Mouse (Mus musculus) liver, postnatal 0 days (tissue): ENCODE measurements around the gene Pym1. TPM values are rescaled to one million over a fixed set of nuclear protein-coding genes. Genes with fewer than 3 reads are reported as not detected.

ENCODE experiments used
- ATAC-seq: fragments of 200-750 bp; cut with Nextera tagmentation; 2 replicates; pipeline ENCODE4 v1.8.0; 2017; ENCODE audit warnings: mild to moderate bottlenecking, moderate library complexity
- DNase-seq: peaks from one replicate; pipeline ENCODE4 v3.0.0-alpha.2; 2016
- H3K27ac ChIP-seq: fragments of 300-500 bp; sonication (generic); 2 replicates; pipeline ENCODE4 v1.5.1; 2014; ENCODE audit warnings: antibody characterized with exemption, moderate library complexity, mild to moderate bottlenecking, low read depth
- H3K27me3 ChIP-seq: fragments of 300-500 bp; sonication (generic); 2 replicates; pipeline ENCODE4 v1.6.1; 2014; ENCODE audit warnings: low read length, control low read depth, mixed read lengths; ENCODE audit not compliant: insufficient read depth
- H3K36me3 ChIP-seq: fragments of 300-500 bp; sonication (generic); replicated peaks from 2 replicates; pipeline ENCODE4 v1.6.1; 2014; ENCODE audit warnings: mild to moderate bottlenecking, control low read depth, low read length, moderate library complexity, mixed read lengths; ENCODE audit not compliant: insufficient read depth
- H3K4me1 ChIP-seq: fragments of 300-500 bp; sonication (generic); 2 replicates; pipeline ENCODE4 v1.6.1; 2014; ENCODE audit warnings: antibody characterized with exemption, mild to moderate bottlenecking, control low read depth; ENCODE audit not compliant: insufficient read depth
- H3K4me2 ChIP-seq: fragments of 300-500 bp; sonication (generic); 2 replicates; pipeline ENCODE4 v1.6.1; 2014; ENCODE audit warnings: low read depth, mild to moderate bottlenecking, low read length, moderate library complexity, mixed read lengths
- H3K4me3 ChIP-seq: fragments of 300-500 bp; sonication (generic); 2 replicates; pipeline ENCODE4 v1.5.1; 2014; ENCODE audit warnings: low read depth, low read length
- H3K9ac ChIP-seq: fragments of 300-500 bp; sonication (generic); replicated peaks from 2 replicates; pipeline ENCODE4 v1.6.1; 2014; ENCODE audit warnings: mild to moderate bottlenecking, moderate library complexity
- H3K9me3 ChIP-seq: fragments of 300-500 bp; sonication (generic); 2 replicates; pipeline ENCODE4 v1.6.1; 2016; ENCODE audit warnings: mild to moderate bottlenecking, control low read depth, low read length, mixed read lengths
- CTCF ChIP-seq: sonication (generic); IDR thresholded peaks from 2 replicates; pipeline ENCODE4 v1.5.1; 2016; ENCODE audit warnings: antibody characterized with exemption, low read depth
- EP300 ChIP-seq: IDR thresholded peaks from 2 replicates; pipeline ENCODE4 v1.6.1; 2016; ENCODE audit warnings: antibody characterized with exemption, low read depth, mild to moderate bottlenecking
- WGBS: fragments of 180-500 bp; shearing (Covaris S2); extraction: QIAGEN DNeasy Blood & Tissue Kit; methylation state at CpG from one replicate; pipeline ENCODE4 v1.1.7; 2014; ENCODE audit not compliant: insufficient replicate concordance; 5-methylcytosine and 5-hydroxymethylcytosine counted together
- polyA plus RNA-seq: library from polyadenylated mRNA; unstranded; fragments of >200 nt; fragmentation: Nextera tagmentation; extraction: Ambion mirVana; gene quantifications from 2 replicates; pipeline ENCODE4 v1.2.1, GENCODE M21; 2015

The Pym1 gene
- polyA plus RNA-seq, 1 experiment from 2014 or later: 14.9 TPM

- ATAC-seq (peak; percentile 60; the same call in 1 of the 2 replicates), DNase-seq (peak; percentile 77)
- Histone ChIP-seq H3K27me3 (no peaks in the 10 kb centered on the region), H3K27ac (no peak overlapping the region), H3K9ac (no peak overlapping the region), H3K4me2 (no peak overlapping the region), H3K4me1 (no peaks in the 10 kb centered on the region), H3K4me3 (no peak overlapping the region), H3K36me3 (peaks cover 10% of the 10 kb centered on the region; the same call in 1 of the 2 replicates), H3K9me3 (0 out of 2 replicates have a peak, but pooled peaks cover 2% of the 10 kb centered on the region)
- 24% methylated on average over 10 of the region's 10 CpGs for WGBS
- TF ChIP-seq CTCF: peak; percentile 85
- TF ChIP-seq EP300: no peak
Observed at GRCm38 (mm10) chr10:128731002-128731433, 16.7 kb upstream of the Pym1 start.

DNA sequence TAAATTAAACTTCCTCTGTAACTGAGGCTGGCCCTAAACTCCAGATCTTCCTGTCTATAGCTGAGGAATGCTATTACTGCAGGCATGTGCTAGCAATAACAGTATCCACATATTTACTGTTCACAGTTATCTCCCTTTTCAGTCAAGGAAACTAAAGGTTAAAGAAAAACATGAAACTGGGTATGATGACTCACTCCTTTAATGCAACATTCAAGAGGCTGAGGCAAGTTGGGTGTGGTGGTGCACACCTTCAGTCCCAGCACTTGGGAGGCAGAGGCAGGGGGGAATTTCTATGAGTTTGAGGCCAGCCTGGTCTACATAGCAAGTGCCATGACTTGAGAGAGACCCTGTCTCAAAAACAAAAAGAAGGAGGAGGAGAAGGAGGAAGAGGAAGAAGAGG, 15.7 kb upstream of the Pym1 start:
- Histone ChIP-seq H3K36me3 (peaks cover 13% of the 10 kb centered on the region; the same call in 1 of the 2 replicates), H3K4me2 (no peak overlapping the region), H3K4me3 (no peak overlapping the region), H3K4me1 (no peaks in the 10 kb centered on the region), H3K9me3 (0 out of 2 replicates have a peak, but pooled peaks cover 2% of the 10 kb centered on the region), H3K9ac (no peak overlapping the region), H3K27ac (no peak overlapping the region), H3K27me3 (no peaks in the 10 kb centered on the region)
- DNase-seq (no peak), ATAC-seq (no peak)
- TF ChIP-seq CTCF: no peak
- TF ChIP-seq EP300: no peak

DNA sequence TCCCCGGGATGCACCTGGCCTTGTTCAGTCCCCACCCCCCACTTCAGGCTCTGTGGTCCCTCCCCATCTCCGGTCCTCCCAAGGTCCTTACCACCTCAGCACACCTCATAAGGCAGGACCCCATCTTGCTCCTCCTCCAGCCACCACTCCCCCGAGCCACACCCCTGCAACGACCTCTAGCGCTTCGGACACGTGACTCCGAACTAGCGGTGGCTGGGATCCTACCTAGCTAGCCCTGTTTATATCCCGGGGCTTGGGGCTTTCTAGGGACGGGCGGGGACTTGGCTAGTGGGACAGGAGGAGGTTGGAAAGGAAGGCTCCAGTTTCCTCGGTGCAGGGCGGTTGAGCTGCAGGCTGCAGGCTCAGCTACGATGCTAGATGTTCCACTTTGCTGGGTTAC, 10.3 kb upstream of the Pym1 start:
- H3K4me1 ChIP-seq: peaks cover 6% of the 10 kb centered on the region; the same call in 1 of the 2 replicates
- H3K4me2 ChIP-seq: peak overlapping the region; percentile 46
- peak; percentile 38; the same call in 1 of the 2 replicates for ATAC-seq
- H3K9ac ChIP-seq: no peak overlapping the region
- DNase-seq: peak; percentile 26
- WGBS: 19% methylated on average over 14 of the region's 15 CpGs
- peaks cover 9% of the 10 kb centered on the region; the same call in 1 of the 2 replicates for H3K36me3 ChIP-seq
- H3K9me3 ChIP-seq: 0 out of 2 replicates have a peak, but pooled peaks cover 2% of the 10 kb centered on the region
- TF ChIP-seq EP300 (no peak), CTCF (no peak)
- H3K4me3 ChIP-seq: no peak overlapping the region
- no peaks in the 10 kb centered on the region for H3K27me3 ChIP-seq
- H3K27ac ChIP-seq: no peak overlapping the region

DNA sequence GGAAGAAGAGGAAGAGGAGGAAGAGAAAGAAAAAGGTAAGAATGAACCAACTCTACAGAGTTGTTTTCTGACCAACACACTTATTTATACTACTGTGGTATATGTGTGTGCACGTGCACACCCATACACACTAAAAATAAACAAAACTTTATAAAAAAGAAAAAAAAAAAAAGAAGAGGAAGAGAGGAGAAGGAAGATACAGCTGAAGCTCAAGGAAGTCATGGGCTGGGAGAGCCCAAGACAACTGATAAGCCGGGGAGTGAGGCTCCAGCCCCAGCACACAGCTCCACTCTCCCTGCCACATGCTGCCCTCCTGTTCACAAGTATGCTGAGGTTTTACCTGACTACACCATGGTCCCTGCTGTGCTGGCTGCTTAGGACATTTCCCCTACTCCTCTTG, 7.4 kb upstream of the Pym1 start:
- ATAC-seq (no peak), DNase-seq (no peak)
- Histone ChIP-seq H3K27ac (no peak overlapping the region), H3K4me2 (no peak overlapping the region), H3K36me3 (peaks cover 3% of the 10 kb centered on the region; the same call in 1 of the 2 replicates), H3K4me1 (peaks cover 22% of the 10 kb centered on the region), H3K9me3 (no peaks in the 10 kb centered on the region), H3K27me3 (peaks cover 6% of the 10 kb centered on the region; the same call in 1 of the 2 replicates), H3K4me3 (no peak overlapping the region), H3K9ac (no peak overlapping the region)
- 31% methylated on average over 2 of the region's 2 CpGs for WGBS
- TF ChIP-seq EP300: no peak
- no peak for TF ChIP-seq CTCF

DNA sequence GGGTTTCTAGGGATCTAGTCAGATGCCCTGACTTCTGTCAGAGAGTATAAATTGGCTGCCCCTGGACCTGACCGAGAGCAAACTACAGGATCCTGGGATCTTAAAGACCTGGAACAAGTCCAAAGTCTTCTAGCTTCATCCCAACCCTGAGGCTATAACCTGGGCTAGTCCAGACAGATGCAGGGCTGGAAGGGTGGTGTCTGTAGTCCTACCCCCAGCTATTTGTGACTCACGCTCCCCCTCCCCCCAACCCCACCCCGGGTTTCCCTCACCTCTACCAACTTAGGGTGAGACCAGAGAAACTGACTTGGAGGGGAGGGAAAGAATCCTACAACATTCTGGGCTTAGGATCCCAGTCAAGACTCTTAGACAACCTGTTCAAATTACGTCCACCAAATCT, 5.1 kb upstream of the Pym1 start:
- ATAC-seq (no peak), DNase-seq (no peak)
- peaks cover 24% of the 10 kb centered on the region for H3K4me1 ChIP-seq
- H3K27ac ChIP-seq: no peak overlapping the region
- no peaks in the 10 kb centered on the region for H3K36me3 ChIP-seq
- peaks cover 6% of the 10 kb centered on the region; the same call in 1 of the 2 replicates for H3K27me3 ChIP-seq
- 37% methylated on average over 4 of the region's 4 CpGs for WGBS
- H3K9me3 ChIP-seq: no peaks in the 10 kb centered on the region
- H3K4me2 ChIP-seq: peak overlapping the region; percentile 76
- no peak overlapping the region for H3K9ac ChIP-seq
- H3K4me3 ChIP-seq: peak overlapping the region; percentile 60
- no peak for TF ChIP-seq CTCF
- no peak for TF ChIP-seq EP300

DNA sequence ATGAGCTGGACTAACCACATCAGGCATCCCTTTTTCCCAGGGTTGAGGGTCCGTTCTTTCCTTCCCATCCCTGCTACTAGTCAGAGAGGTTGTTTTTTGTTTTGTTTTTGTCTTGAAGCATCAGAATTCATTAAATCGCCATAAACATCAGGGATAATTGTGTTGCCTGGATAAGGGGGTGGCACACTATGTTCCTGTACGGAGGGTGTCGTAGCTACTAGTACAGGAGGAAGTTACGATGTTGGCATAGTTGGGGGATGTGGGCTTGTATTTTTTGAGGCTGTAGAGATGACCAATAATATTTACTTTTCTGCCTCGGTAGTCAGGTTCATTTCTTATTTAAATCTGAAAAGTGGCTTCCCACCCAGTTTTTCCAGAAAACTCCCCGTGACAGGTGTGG, 4.5 kb upstream of the Pym1 start:
- H3K4me3 ChIP-seq: peak overlapping the region; percentile 60
- peak overlapping the region; percentile 76 for H3K4me2 ChIP-seq
- no peaks in the 10 kb centered on the region for H3K9me3 ChIP-seq
- peaks cover 24% of the 10 kb centered on the region for H3K4me1 ChIP-seq
- no peak for ATAC-seq
- no peak for DNase-seq
- 3% methylated on average over 7 of the region's 7 CpGs for WGBS
- no peaks in the 10 kb centered on the region for H3K36me3 ChIP-seq
- peaks cover 6% of the 10 kb centered on the region; the same call in 1 of the 2 replicates for H3K27me3 ChIP-seq
- peak overlapping the region; percentile 71 for H3K9ac ChIP-seq
- TF ChIP-seq CTCF: no peak
- no peak for TF ChIP-seq EP300
- H3K27ac ChIP-seq: peak overlapping the region; percentile 68; the same call in 1 of the 2 replicates

GRCm38 (mm10) chr10:128743791-128744191, 3.9 kb upstream of the Pym1 start:
- peaks cover 24% of the 10 kb centered on the region for H3K4me1 ChIP-seq
- H3K4me2 ChIP-seq: peak overlapping the region; percentile 76
- under 1% methylated on average over 35 of the region's 37 CpGs for WGBS
- ATAC-seq: peak; percentile 12; the same call in 1 of the 2 replicates
- DNase-seq: peak; percentile 64
- peak overlapping the region; percentile 60 for H3K4me3 ChIP-seq
- peak overlapping the region; percentile 68 for H3K27ac ChIP-seq
- no peaks in the 10 kb centered on the region for H3K9me3 ChIP-seq
- H3K9ac ChIP-seq: peak overlapping the region; percentile 71
- H3K36me3 ChIP-seq: no peaks in the 10 kb centered on the region
- no peak for TF ChIP-seq EP300
- TF ChIP-seq CTCF: no peak
- H3K27me3 ChIP-seq: peaks cover 6% of the 10 kb centered on the region; the same call in 1 of the 2 replicates
